In the genomic region with DNA sequence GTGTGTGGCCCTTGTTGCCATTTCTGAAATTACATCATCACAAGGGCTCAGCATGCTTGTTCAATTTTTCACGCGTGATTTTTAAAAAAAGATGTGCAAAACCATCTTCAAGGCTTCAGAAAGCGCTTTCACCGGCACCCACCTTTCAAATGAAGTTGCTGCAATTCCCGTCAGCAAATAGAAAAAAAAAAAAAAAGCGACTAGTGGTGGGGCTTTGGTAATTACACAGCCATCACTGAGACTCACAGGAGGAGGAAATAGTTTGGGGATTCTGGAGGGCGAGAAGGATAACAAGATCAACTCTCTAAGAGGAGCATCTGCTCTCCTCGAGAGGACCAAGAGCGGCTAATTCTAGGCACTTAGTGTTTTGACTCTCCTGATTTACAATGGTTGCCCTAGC, we compare ENCODE assay signal across 8 mouse cellular contexts.
DNase-seq lines count a peak whose midpoint lies in the region; ATAC-seq lines count a peak whose summit lies in the region.

No protein-coding gene starts in this region.

- peak overlapping the region; percentile 69 for H3K4me2 ChIP-seq in kidney, embryonic 14.5 days (replicated peaks; ENCODE audit: low read depth, low read length)
- peak overlapping the region; percentile 78 for H3K4me2 ChIP-seq in intestine, embryonic 15.5 days (replicated peaks)
- peak overlapping the region; percentile 51 for H3K4me2 ChIP-seq in neural tube, embryonic 12.5 days (replicated peaks)

- H3K9me3 ChIP-seq in kidney, embryonic 14.5 days (ENCODE audit: control insufficient read depth, low read length): no peaks in the 10 kb centered on the region
- H3K9me3 ChIP-seq in intestine, embryonic 15.5 days: no peaks in the 10 kb centered on the region
- H3K9me3 ChIP-seq in neural tube, embryonic 12.5 days: no peaks in the 10 kb centered on the region

- peak overlapping the region; percentile 31; the same call in 1 of the 2 replicates for H3K9ac ChIP-seq in kidney, embryonic 14.5 days (ENCODE audit: low read depth, low read length)
- H3K9ac ChIP-seq in intestine, embryonic 15.5 days: peak overlapping the region; percentile 26; the same call in 1 of the 2 replicates
- no peak overlapping the region for H3K9ac ChIP-seq in neural tube, embryonic 12.5 days

- DNase-seq in kidney, postnatal 36 days: no peak
- peak; percentile 31 for DNase-seq in embryo, embryonic 9.5 days (ENCODE audit: extremely low spot score)
- DNase-seq in cerebellum, adult 9-11 months: no peak
- no peak for DNase-seq in layer of hippocampus, adult 18-20 months (ENCODE audit: low spot score in 2 of 2)
- no peak for DNase-seq in cerebellum, adult 11-12 months

- no peak overlapping the region for H3K27ac ChIP-seq in kidney, embryonic 14.5 days (ENCODE audit: low read depth, low read length)
- H3K27ac ChIP-seq in intestine, embryonic 15.5 days: no peak overlapping the region
- no peak overlapping the region for H3K27ac ChIP-seq in neural tube, embryonic 12.5 days

- H3K4me3 ChIP-seq in kidney, embryonic 14.5 days (ENCODE audit: low read length): peak overlapping the region; percentile 35; the same call in 1 of the 2 replicates
- peak overlapping the region; percentile 36 for H3K4me3 ChIP-seq in intestine, embryonic 15.5 days (replicated peaks)
- H3K4me3 ChIP-seq in neural tube, embryonic 12.5 days: no peak overlapping the region

- no peak for ATAC-seq in kidney, embryonic 14.5 days (ENCODE audit: low FRiP score, low TSS enrichment)
- ATAC-seq in intestine, embryonic 15.5 days: no peak
- ATAC-seq in neural tube, embryonic 12.5 days (ENCODE audit: low FRiP score, low read depth): no peak

- no peaks in the 10 kb centered on the region for H3K36me3 ChIP-seq in kidney, embryonic 14.5 days (ENCODE audit: control insufficient read depth, insufficient read depth, low read length)
- no peaks in the 10 kb centered on the region for H3K36me3 ChIP-seq in intestine, embryonic 15.5 days
- H3K36me3 ChIP-seq in neural tube, embryonic 12.5 days: no peaks in the 10 kb centered on the region

- H3K27me3 ChIP-seq in kidney, embryonic 14.5 days (ENCODE audit: control insufficient read depth, insufficient read depth, low read length): no peaks in the 10 kb centered on the region
- no peaks in the 10 kb centered on the region for H3K27me3 ChIP-seq in intestine, embryonic 15.5 days (replicated peaks)
- H3K27me3 ChIP-seq in neural tube, embryonic 12.5 days (replicated peaks): 0 out of 2 replicates have a peak, but pooled peaks cover 4% of the 10 kb centered on the region

- WGBS in kidney, embryonic 14.5 days: 4% methylated on average over 9 of the region's 9 CpGs
- WGBS in intestine, embryonic 15.5 days: 7% methylated on average over 9 of the region's 9 CpGs
- WGBS in neural tube, embryonic 12.5 days: 2% methylated on average over 9 of the region's 9 CpGs

- peaks cover 19% of the 10 kb centered on the region for H3K4me1 ChIP-seq in kidney, embryonic 14.5 days (ENCODE audit: control insufficient read depth, insufficient read depth, low read length)
- H3K4me1 ChIP-seq in intestine, embryonic 15.5 days (replicated peaks): peaks cover 7% of the 10 kb centered on the region
- H3K4me1 ChIP-seq in neural tube, embryonic 12.5 days: peaks cover 43% of the 10 kb centered on the region
